Mouse (Mus musculus) lung, postnatal 25 days (tissue): ENCODE data around the gene Bcor.

ENCODE experiments used
- DNase-seq: peaks from one replicate; pipeline ENCODE4 v3.0.0; 2022; ENCODE audit warnings: low spot score

Bcor gene

DNA sequence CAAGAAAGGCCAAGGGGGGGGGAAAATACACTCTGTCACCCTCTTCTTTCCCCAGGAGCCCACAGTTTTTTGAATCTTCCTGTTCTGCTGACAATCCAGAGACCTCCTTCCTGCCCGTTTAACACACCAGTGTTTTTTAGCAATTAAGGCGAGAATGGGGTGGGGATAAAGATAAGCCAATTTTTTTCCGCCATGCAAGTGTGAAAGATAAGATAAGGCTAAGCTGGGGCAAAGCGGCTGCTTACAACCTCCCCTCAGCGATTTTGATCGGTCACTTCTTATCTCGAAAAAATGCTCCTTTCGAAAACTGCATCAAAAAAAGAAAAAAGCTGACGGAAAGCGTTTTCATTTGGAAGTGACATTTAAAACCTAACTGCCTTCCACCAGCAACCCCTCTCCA lies 74.2 kb downstream of the Bcor start:
- no peak for DNase-seq

DNA sequence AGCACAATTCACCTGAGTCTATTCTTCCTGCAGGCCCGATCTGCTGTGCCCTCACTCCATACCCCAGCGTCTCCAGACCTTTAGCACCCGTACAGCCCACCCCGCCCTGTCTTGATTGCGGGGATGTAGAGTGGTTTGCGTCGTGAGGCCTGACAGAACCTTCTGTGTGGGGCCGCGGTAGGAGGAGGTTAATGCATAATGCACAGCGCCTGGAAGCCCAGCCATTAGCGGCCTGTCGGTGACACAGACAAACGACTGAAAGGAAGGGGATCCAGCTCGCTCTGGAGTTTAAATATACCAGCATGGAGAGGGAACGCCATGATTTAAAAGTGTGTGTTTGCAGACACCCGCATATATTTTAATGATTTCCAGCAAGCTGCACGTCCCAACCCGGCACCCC lies 74.9 kb downstream of the Bcor start:
- DNase-seq = no peak

DNA sequence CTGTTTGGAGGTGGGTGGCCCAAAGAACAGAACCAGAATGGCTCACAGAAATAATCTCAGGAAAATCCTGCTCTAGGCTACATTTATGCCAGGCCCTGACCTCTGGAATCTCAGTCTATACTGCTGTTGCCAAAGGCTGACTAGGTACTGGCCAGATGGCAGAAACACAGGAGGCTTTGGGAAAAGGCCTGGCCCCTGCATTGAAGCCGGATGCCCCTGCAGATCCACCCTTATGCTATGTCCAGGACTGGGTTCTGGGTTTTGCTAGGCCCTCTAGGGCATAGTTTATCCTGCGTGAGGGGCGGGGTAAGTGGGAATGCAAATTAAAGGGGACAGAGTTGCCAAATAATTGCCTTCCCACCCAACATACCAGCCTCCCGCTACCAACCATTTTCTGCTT lies 75.5 kb downstream of the Bcor start:
- no peak for DNase-seq

DNA sequence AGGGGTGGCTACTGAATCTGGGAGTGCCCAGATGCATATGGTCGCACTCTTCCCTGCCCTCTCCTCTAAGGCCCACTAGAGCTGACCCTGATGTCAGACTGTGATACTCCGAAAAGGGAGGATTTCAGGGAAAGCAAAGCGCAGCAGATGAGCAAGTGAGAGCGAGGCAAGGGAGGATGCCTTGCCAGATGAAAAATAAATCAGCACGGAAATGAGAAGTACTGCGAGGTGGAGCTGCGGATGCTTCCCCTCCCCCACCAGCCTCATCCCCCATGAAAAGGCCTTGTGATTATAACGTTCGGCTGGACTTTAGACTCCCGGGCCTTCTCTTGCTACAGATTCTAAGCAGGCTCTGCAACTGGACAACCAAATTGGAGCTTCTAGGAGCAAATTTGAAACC lies 76.5 kb downstream of the Bcor start:
- no peak for DNase-seq

DNA sequence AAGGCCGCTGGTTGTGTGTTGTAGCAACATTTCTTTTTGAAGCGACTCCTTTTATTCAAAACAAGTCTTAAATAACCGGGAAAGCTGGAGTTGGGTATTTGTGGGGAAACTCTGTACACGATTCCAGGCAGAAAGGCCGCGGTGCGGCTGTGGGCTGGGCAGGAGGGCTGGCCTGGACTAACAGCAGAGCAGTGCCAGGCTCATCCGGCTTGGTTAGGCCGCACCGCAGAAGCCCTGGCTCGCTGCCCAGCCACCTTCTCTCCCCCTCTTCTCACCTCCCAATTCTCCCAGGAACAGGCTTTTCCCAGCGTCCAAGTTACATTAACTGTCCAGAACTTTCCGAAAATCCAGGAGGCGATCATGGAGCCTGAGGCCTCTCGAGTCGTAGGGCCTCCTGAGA lies 77.4 kb downstream of the Bcor start:
- DNase-seq = no peak

DNA sequence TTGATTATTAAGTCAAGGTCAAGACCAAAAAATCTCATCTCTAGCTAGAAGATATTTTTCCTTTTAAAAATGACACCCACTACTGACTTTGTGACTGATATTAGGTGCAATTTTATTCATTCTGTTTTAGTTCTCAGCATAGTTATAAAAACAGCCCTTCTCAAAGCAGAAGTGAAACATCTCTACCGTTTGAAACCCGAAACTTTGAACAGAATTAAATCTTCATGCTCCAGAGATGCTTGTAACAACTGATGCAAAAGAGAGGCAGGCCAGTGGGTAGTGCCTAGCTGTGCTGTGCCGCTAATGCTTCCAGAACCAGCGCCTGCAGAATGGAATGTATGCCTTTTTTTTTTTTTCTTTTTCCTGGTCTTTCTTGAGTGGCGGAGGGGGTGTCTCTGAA lies 78.0 kb downstream of the Bcor start:
- DNase-seq = no peak

DNA sequence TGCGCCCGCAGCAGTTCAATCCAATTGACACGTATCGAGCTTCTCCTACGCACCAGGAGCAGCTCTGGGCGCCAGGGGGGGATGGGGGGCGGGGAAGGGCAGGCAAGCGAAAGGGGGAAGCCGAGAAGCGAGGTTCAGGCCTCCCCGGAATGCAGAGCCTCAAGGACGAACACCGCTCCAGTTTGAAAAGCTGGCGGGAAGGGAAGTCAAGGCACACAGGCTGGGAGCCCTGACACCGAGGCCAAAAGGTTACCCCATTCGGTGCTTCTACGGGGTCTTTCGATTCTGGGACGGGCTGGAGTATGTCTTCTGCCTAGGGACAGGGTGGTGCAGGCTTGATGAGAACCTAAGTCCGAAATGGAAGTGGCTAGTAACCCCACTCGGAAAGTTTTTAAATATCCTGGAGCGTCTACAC lies 78.4 kb downstream of the Bcor start:
- no peak for DNase-seq

DNA sequence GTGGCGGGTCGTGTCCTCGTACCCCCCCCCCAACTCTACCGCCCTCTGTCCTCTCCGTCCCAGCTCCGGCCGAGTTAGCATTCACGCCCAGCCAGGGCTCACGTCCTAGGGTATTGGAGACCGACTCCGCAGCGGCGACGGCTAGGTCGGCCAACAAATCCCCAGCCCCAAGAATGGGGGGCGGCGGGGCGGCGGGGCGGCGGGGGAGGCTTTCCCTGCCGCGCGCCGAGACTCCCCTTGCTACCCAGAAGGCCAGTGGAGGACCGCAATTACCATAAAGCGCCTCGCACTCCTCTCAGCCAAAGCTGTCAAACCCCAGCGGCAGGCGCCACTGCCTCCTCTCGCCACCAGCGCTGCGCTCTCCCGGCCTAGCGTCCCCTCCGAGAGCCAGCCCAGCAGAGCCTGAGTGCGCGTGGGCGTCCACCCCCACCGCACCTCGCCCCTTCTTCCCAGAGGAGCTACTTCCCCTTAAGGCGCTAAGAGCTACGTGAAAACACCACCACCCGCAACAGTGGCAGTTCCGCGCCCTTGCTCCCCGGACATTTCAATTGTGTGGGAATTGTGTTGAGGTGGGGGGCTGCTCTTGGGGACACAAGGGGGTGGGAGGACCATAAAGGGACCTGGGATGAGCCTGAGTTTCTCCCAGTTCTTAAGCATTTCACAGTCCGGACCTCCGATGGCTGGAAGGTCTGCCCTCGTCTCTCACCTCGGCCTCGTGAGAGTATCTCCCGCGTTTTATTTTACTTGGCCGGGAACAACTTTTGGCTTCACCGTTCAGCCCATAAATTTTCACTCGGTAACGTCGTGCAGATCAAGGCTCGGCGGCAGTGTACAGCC lies 79.0 kb downstream of the Bcor start:
- no peak for DNase-seq

DNA sequence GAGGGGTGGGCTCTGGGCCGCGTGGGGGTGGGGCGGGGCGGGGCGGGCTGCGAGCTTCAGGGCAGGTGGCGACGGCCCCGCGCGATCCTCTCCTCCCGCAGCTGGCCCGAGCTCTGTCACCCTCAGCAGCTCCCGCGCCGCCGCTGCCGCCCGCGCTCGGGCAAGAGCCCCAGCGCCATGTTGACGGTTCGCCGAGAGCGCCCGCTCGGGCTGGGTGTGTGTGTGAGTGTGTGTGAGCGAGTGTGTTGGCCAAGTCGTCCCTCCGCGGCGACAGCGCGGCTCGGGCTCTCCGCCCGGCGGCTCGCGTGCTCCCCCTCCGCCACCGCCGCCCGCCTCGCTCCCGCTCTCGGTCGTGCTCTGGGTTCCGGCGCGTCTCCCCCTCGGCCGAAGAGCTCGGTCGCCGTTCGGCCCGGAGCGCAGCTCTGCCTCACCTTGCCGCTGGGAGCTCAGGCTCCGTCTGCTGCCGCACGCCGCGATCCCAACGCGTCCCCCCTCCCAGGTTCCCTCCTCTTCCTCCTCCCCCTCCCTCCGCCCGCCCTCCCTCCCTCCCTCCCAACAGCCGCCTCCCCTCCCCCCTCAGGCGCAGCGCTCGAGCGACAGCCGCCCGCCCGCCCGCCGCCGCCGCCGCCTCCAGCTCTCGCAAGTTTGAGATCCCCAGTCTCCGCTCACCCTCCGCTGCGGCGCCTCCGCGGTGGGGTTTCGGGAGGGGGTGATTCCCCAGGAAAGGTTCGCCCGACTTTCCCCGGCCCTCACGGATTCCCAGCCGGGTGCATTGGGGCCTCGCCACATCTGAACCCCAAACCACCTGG lies 79.9 kb downstream of the Bcor start:
- peak; percentile 57 for DNase-seq

DNA sequence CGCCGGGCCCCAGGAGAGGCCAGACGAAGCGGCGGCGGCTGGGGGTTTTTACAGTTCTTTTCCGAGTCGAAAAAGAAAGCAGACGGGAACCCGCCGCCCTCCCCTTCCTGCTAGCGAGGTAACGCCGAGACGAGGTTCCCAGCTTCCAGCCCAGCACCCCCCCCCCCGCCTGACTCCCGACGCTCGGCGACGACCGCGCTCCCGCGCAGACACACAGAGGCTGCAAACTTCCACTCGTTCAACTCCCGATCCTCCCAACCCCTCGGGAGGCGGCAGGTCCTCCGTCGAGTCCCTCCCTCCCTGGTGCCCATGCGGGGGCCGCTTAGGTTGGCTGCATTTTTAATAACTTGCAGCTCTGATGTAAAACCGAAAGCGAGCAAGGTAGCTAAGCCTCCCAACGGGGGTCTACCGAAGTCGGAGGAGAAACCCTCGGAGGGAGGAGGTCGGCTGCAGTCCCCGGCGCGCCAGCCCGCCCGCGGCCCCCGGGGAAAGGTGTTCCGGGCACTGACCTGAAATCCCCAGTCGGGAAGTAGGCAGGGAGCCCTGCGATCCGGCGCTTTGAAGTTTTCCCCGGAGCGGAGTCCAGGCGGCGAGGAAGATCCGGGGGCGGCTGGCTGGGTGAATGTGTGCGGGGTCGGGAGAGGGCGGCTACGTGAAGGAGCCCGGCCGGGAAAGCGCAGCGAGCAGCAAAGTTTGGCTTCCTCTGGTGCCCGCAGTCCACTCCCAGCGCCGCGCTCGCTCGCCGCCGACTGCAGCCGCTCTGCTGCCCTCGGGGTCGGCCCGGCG lies 80.7 kb downstream of the Bcor start:
- peak; percentile 43 for DNase-seq

DNA sequence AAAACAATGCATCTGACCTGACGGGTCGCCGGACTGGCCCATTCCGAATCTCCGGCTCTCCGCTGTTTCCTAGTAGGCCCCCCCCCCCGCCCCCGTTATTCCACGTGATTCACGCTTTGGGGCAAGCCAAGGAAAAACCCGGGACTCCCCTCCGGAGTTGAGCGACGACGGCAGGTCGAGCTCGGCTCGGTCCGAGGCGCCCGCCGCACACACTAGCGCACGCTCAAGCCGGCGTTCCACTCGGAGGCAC lies 81.2 kb downstream of the Bcor start:
- no peak for DNase-seq

DNA sequence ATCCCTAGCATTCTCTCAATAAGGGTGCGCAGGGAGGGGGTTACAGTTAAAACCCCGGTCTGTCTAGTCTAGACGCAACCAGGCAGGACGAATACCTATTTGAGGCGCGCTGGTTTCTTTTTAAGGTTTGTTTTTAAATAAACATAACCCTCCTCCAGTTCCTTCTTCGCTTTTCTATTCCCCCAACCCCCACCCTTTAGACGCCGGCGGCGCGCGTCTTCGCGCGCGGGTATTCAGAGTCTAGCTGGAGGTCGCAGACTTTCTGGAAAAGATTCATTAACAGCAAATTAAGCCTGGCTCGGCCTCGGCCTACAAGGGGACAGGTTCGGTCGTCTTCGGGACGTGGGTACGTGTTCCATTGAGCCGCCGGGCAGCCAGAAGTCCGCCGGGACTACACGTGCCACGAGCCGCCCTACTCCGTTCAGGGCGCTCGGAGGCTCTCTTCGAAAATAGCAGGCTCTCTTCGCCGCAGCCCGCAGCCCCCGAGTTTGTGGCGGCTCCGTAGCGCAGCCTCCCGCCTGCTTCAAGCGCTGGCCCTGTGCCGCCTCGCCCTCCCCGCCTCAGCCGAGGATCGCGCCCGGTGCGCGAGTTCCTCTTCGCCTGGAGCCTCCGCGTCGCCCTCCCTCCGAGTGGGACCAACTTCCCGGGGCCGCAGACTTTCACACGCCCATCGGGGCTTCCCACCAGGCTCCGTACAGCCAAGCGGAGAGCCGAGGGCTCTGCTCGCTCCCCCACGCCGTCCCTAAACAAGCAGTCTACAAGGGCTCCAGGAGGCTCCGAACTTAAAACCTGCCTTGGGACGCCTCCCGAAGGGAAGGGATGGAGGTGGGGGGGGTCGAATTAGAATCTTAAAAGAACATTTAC lies 81.7 kb downstream of the Bcor start:
- no peak for DNase-seq

DNA sequence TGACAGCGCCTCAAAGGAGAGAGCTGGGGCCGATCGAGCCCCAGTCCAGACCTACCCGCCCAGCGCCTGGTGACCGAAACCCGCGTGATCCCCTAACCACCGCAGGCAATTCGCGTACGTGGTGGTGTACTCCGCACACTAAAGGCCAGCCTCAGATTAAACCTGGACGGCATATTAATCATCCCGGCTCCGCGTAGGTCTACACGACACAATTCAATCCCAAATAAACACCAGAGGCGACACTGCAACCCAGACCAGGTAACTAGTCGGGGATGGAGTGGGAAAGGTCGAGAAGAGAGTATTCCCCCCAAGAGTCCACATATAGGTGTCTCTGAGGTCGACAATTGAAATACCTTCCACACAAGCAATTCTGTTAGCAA lies 82.6 kb downstream of the Bcor start:
- no peak for DNase-seq

DNA sequence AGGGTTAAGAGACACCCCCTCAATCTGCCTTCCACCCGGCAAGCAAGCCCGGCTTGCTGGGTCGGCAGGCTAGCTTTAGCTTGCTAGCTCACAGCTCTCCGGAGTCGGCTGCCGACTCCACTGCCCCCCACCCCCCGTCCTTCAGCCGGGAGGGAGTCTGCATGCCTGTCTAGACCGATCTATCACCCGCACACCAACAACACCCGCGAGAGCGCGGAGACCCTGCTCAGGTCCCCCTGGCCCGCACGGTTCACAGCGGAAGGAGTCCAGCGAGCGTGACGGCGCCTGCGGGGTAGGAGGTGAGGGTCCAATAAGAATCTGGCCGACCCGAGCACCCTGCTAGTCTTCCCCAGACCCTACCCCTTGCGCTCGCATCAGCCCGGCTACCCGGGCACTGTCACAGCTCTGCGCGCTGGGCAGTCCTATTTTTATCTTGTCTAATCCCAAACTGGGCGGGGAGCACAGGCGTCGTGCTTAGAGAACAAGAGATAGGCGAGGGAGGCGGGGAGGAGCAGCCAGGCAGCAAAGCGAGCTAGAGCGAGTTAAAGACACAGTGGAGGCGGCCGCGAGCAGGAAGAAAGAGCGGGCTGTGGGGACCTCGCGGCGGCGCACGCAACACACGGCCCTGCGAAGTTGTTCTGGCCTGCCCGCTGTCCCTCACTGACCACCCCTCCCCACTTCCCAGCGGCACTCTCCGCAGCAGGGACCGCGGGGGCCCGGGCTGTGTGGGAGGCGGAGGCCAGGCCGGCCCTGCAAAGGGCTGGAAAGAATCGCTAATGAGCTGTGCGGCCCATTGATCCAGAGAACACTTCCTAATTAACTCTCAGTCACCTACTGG lies 83.2 kb downstream of the Bcor start:
- peak; percentile 45 for DNase-seq

DNA sequence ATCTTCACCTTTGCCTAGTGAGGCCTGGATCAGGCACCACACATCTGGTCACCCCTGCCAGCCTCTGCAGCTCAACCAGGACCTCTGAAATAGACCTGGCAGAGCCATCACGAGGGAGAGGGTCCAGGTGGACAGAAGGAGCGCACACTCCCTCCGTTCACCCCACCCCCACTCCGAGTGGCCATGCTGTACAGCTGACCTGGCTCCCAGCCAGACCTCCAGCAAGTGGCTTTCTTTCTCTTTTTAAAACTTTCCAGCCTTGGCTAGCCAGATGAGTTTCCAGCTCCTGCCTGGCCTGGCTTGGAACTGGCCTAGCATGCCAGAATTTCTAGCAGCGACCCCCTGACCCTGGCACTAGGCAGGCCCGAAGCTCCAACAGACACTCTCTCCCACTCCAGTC lies 87.4 kb downstream of the Bcor start:
- no peak for DNase-seq

DNA sequence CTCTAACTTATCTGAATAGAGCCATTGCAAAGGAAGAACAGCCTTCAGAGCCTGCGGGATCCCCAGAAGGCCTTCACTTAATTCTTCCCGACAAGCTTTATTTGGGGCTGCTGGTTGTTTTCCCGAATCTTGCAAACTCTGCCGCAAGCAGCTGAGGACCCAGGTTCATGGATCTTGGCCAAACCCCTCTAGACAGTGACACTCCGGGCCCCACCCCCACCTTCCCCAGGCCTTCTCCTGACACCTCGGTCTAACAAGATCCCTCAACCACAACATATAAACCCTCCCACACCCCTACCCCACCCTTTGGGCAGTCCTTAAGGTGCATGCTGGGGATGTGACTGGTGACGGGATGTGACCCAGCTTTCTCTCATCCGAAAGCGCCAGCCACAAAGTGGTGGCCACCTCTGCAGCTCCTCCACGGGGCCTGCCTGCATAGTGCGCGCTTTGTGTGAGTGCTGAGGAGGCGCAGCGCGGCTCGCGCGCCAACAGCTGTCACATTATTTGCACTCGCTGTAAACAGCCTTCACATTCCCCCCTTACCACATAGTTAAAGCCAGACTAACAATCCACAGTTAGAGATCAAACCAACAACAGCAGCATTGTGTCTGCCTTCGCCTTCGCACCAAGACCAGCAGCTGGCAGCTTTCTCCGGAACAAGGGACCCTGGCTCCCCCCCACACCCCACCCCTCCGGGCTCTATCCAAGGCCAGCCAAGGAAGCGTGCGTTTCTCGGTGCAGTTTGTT lies 91.0 kb downstream of the Bcor start:
- DNase-seq = no peak

DNA sequence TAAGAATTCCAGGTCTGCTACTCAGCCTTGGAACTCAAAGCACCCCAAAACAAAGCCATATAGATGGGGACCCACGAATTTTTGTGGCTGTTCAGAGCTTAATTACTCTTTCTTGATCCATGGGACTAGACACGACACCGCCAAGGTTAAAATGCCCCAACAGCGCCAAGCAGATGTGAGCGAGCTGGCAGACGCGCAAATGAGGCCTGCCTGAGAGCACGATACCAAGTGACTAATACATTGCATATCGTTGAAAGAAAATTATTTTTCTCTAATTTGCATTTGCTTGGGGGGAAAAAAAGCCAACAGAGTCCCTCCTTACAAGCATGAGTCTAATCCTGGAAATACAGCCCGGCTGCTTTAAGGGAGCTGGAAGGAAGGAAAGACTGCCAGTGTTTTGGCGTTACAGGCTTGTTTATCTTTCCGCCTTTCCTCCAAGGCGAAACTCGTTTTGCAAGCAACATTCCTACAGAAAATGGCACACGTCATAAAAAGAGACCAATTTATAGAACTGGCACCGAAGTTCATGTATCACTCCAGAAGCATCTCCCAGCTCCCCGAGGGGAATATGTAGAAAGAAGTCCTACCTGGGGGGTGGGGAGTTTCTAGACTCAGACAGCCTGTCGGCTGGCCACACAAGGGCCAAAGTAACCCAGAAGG lies 92.2 kb downstream of the Bcor start:
- DNase-seq = no peak

DNA sequence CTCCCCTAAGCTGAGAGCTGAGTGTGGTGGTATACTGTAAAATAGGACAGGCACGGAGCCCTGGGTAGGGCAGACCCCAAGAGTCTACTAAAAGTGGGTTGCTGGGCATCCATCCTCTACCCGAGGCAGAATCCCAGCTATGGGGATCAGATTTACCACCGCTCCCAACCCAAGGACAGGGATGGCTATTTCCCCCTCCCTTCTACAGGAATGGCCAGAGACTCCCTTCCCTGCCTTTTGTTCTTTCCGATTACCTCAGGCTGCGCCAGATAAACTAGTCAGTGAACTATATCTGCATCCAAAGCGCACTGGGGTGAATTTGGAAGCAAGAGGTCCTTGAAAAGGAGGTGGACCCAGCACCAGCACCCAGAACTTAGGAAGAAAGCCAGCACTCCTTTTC lies 93.1 kb downstream of the Bcor start:
- DNase-seq = no peak

DNA sequence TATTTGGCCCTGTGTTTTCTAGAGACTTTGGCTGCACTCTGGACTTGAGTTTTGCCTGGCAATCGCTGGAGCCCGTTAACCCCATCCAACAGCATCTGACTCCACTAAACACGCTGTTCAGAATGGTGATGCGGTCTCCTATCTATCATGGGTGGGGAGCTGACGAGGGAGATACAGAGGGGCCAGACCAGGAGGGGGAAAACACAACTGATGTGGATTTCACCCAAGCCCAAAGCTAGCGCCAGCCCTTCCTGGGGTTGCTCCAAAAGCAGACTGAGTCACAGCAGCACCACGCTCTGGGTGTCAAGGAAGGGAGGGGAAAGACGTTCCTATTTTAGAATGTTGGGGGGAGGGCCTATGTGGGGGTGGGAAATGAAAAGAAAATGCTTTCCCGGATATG lies 94.4 kb downstream of the Bcor start:
- DNase-seq = no peak

DNA sequence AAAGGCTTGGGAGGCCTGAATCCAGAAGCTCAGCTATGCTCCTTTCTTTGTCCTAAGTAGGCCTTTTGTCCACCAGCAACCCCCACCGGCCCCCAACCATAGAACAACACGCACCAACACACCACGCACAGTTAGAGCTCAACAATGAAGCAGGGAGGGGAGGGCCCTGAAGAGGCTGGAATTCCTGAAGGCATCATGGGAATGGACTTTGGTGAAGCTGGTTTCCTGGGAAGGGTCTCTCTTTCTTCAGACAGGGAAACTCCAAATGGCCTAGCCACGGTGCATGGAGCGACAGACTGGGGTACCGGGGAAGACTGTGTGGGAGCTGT lies 97.3 kb downstream of the Bcor start:
- DNase-seq = no peak
